Mouse (Mus musculus) midbrain, embryonic 15.5 days (tissue): ENCODE data around the gene Gm20388. TPM values are rescaled to one million over a fixed set of nuclear protein-coding genes. Genes with fewer than 3 reads are reported as not detected.

Experiments
- ATAC-seq: fragments of 200-750 bp; cut with Nextera tagmentation; replicated peaks from 2 replicates; pipeline ENCODE4 v1.8.0; 2017; ENCODE audit warnings: moderate TSS enrichment
- H3K27ac ChIP-seq: fragments of 300-500 bp; sonication (generic); 2 replicates; pipeline ENCODE4 v1.5.1; 2015; ENCODE audit warnings: mild to moderate bottlenecking, inconsistent platforms
- H3K27me3 ChIP-seq: fragments of 300-500 bp; sonication (generic); replicated peaks from 2 replicates; pipeline ENCODE4 v1.6.1; 2015; ENCODE audit warnings: inconsistent platforms
- H3K36me3 ChIP-seq: fragments of 300-500 bp; sonication (generic); replicated peaks from 2 replicates; pipeline ENCODE4 v1.6.1; 2015; ENCODE audit warnings: inconsistent platforms
- H3K4me1 ChIP-seq: fragments of 300-500 bp; sonication (generic); 2 replicates; pipeline ENCODE4 v1.6.1; 2015; ENCODE audit warnings: inconsistent platforms
- H3K4me2 ChIP-seq: fragments of 300-500 bp; sonication (generic); 2 replicates; pipeline ENCODE4 v1.6.1; 2015; ENCODE audit warnings: inconsistent platforms, mild to moderate bottlenecking, moderate library complexity
- H3K4me3 ChIP-seq: fragments of 300-500 bp; sonication (generic); 2 replicates; pipeline ENCODE4 v1.5.1; 2015; ENCODE audit warnings: mild to moderate bottlenecking, inconsistent platforms
- H3K9ac ChIP-seq: fragments of 300-500 bp; sonication (generic); 2 replicates; pipeline ENCODE4 v1.6.1; 2015; ENCODE audit warnings: mild to moderate bottlenecking, inconsistent platforms
- H3K9me3 ChIP-seq: fragments of 300-500 bp; sonication (generic); 2 replicates; pipeline ENCODE4 v1.6.1; 2016; ENCODE audit warnings: inconsistent platforms
- WGBS: fragments of 180-500 bp; shearing (Covaris S2); methylation state at CpG from one replicate; pipeline ENCODE4 v1.1.7; 2015; ENCODE audit warnings: mixed read lengths; 5-methylcytosine and 5-hydroxymethylcytosine counted together
- polyA plus RNA-seq: library from polyadenylated mRNA; unstranded; fragments of >200 nt; fragmentation: Nextera tagmentation; extraction: Ambion mirVana; gene quantifications from 2 replicates; pipeline ENCODE4 v1.2.1, GENCODE M21; 2015

Gene Gm20388
- polyA plus RNA-seq, 1 experiment from 2014 or later: 5.6 TPM

- Histone ChIP-seq H3K27me3 (no peaks in the 10 kb centered on the region), H3K4me2 (no peak overlapping the region), H3K9me3 (no peaks in the 10 kb centered on the region), H3K27ac (no peak overlapping the region), H3K9ac (no peak overlapping the region), H3K4me3 (no peak overlapping the region), H3K36me3 (peaks cover 25% of the 10 kb centered on the region), H3K4me1 (no peaks in the 10 kb centered on the region)
- no peak for ATAC-seq
- WGBS: 62% methylated on average over 9 of the region's 9 CpGs
These were observed 3915.4 kb downstream of the Gm20388 start for GRCm38 (mm10) chr8:123826001-123826400.

DNA sequence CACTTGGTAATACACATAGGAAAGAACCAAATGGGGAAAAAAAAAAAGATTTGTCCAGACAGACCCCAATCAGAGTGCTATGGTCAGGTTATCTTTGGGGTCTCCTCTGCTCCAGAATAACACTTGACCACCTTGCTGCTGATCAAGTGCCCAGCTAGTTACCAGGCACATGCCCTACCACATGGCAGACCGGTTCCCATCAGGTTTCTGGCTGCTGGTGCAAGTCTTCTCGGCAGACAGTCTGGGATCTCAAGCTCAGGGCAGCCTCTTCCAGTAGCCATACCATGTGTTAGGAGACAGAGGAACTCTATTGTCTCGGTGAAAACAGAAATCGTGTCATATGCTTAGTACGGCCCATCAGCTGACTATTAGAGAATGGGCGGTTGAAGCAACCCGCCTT is 3916.1 kb downstream of the Gm20388 start:
- Histone ChIP-seq H3K27ac (no peak overlapping the region), H3K4me1 (no peaks in the 10 kb centered on the region), H3K27me3 (no peaks in the 10 kb centered on the region), H3K9ac (no peak overlapping the region), H3K36me3 (peaks cover 25% of the 10 kb centered on the region), H3K9me3 (no peaks in the 10 kb centered on the region), H3K4me3 (no peak overlapping the region), H3K4me2 (no peak overlapping the region)
- no peak for ATAC-seq
- 89% methylated on average over 7 of the region's 7 CpGs for WGBS

- no peak overlapping the region for H3K4me3 ChIP-seq
- H3K4me1 ChIP-seq: no peaks in the 10 kb centered on the region
- no peaks in the 10 kb centered on the region for H3K9me3 ChIP-seq
- H3K36me3 ChIP-seq: peaks cover 27% of the 10 kb centered on the region
- no peak for ATAC-seq
- 91% methylated on average over 13 of the region's 13 CpGs for WGBS
- no peaks in the 10 kb centered on the region for H3K27me3 ChIP-seq
- H3K27ac ChIP-seq: no peak overlapping the region
- no peak overlapping the region for H3K9ac ChIP-seq
- H3K4me2 ChIP-seq: no peak overlapping the region
These were observed 3916.9 kb downstream of the Gm20388 start for GRCm38 (mm10) chr8:123827523-123827922.

- Histone ChIP-seq H3K4me1 (no peaks in the 10 kb centered on the region), H3K4me3 (no peak overlapping the region), H3K36me3 (peaks cover 38% of the 10 kb centered on the region), H3K27me3 (no peaks in the 10 kb centered on the region), H3K27ac (no peak overlapping the region), H3K9me3 (no peaks in the 10 kb centered on the region), H3K4me2 (no peak overlapping the region), H3K9ac (no peak overlapping the region)
- ATAC-seq: no peak
- over 99% methylated on average over 4 of the region's 4 CpGs for WGBS
These were observed 3922.1 kb downstream of the Gm20388 start for GRCm38 (mm10) chr8:123832757-123833156.

DNA sequence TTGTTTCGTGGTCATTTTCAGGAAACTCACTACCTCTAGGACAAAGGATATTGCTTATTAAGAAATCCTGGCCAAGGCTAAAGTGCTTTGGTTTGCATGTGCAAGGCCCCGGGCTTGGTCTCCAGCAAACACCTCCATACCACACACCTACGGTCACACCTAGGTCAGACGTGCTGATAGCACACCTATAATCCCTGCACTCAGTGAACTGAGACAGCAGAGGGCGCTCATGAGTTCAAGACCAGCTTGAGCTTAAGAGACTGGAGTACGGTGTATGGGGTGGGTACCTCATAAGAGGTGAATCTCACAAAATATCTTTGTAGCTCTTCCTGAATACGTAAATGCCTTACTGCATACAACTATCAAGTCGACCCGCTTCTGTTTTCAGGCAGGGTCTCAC is 3924.8 kb downstream of the Gm20388 start:
- ATAC-seq: 0 out of 2 replicates have a peak, but pooled peaks have one; percentile 27
- H3K4me1 ChIP-seq: no peaks in the 10 kb centered on the region

GRCm38 (mm10) chr8:123836354-123836753 is 3925.7 kb downstream of the Gm20388 start:
- no peak for ATAC-seq
- 86% methylated on average over 6 of the region's 6 CpGs for WGBS
- Histone ChIP-seq H3K4me2 (no peak overlapping the region), H3K9ac (no peak overlapping the region), H3K9me3 (no peaks in the 10 kb centered on the region), H3K4me1 (no peaks in the 10 kb centered on the region), H3K27ac (no peak overlapping the region), H3K36me3 (peaks cover 30% of the 10 kb centered on the region), H3K27me3 (no peaks in the 10 kb centered on the region), H3K4me3 (no peak overlapping the region)

More for the DNA sequence above, 3924.8 kb downstream of the Gm20388 start:
- H3K9me3 ChIP-seq: no peaks in the 10 kb centered on the region
- H3K27me3 ChIP-seq: no peaks in the 10 kb centered on the region
- H3K27ac ChIP-seq: no peak overlapping the region
- H3K9ac ChIP-seq: no peak overlapping the region
- 60% methylated on average over 9 of the region's 9 CpGs for WGBS
- H3K36me3 ChIP-seq: peaks cover 27% of the 10 kb centered on the region
- no peak overlapping the region for H3K4me2 ChIP-seq
- H3K4me3 ChIP-seq: no peak overlapping the region

DNA sequence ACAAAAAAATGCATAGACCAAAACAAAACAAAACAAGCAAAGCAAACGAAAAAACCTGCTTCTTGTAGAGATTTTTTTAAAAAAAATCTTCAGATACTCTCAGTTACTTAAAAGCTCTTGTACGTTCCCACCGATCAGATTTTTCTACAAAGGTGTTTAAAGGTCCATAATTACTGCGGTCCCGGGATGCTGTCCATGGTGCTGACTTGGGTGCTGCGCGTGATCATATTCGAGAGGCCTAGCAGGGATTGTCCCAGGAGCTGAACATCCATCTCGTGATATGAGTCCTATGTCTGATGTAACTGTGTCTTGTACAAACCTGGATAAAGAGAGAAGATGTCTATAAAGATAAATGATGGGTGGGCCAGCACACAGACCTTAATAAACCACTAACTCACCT is 3927.9 kb downstream of the Gm20388 start:
- no peak overlapping the region for H3K9ac ChIP-seq
- no peak overlapping the region for H3K4me3 ChIP-seq
- H3K27me3 ChIP-seq: no peaks in the 10 kb centered on the region
- WGBS: 81% methylated on average over 9 of the region's 9 CpGs
- H3K4me2 ChIP-seq: no peak overlapping the region
- no peaks in the 10 kb centered on the region for H3K4me1 ChIP-seq
- peaks cover 18% of the 10 kb centered on the region for H3K36me3 ChIP-seq
- H3K27ac ChIP-seq: no peak overlapping the region
- no peaks in the 10 kb centered on the region for H3K9me3 ChIP-seq
- no peak for ATAC-seq

DNA sequence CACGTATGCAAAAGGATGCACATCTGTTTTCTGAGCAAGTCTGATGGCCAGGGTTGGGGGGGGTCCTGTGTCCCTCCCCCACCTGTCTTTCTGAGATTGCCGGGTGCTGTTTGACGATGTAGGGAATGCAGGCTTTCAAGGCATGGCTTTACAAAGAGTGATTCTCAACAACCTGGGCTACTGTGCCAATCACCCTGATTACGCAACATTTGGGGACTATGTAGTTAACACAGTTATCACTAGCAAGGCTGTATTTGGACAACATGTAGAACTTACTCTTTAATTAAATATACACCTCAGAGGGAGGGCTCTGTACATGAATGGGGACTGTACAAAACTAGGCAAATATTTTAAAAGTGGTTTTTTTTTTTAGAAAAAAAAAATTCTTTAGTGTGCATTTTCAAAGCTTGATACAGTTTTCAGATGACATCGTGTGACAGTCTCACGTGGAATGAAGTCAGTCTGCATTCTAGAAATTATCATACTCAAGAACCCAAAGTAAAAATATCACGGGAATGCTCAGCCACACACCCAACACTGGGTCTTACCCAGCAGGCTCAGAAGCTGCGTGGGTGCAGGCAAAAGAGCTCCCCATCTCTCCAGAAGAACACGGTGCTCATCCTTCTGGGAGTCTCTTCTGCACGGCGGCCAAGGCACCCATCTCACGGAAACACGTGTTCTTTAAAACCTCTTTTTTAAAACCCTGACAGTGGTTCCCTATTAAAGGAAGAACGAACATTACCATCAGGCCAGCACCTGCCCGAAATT is 3930.1 kb downstream of the Gm20388 start:
- Histone ChIP-seq H3K4me3 (no peak overlapping the region), H3K36me3 (0 out of 2 replicates have a peak, but pooled peaks cover 3% of the 10 kb centered on the region), H3K27me3 (no peaks in the 10 kb centered on the region), H3K4me1 (no peaks in the 10 kb centered on the region), H3K4me2 (no peak overlapping the region), H3K9me3 (no peaks in the 10 kb centered on the region), H3K27ac (no peak overlapping the region), H3K9ac (no peak overlapping the region)
- no peak for ATAC-seq
- WGBS: 95% methylated on average over 15 of the region's 15 CpGs

DNA sequence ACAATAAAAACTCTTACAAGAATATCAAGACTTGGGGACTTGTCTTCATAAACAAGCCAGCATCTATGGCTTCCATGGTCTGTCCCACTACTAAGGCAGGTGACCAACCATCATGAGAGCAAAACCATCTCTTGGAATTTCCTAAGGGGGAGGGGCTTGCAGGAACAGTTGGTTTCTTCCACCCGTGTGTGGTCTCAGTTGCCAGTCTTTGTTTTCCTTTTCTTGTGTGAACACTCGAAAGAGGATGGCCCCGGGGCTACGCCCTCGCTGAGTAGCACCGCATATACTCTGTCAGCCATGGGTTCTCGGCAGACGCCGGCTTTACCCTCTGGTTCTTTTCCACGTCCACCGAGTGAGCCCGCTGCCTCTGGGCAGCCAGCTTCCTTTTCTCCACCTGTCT is 3931.4 kb downstream of the Gm20388 start:
- Histone ChIP-seq H3K27ac (no peak overlapping the region), H3K36me3 (0 out of 2 replicates have a peak, but pooled peaks cover 3% of the 10 kb centered on the region), H3K27me3 (no peaks in the 10 kb centered on the region), H3K4me1 (no peaks in the 10 kb centered on the region), H3K9ac (no peak overlapping the region), H3K4me2 (no peak overlapping the region), H3K4me3 (no peak overlapping the region), H3K9me3 (no peaks in the 10 kb centered on the region)
- 90% methylated on average over 12 of the region's 12 CpGs for WGBS
- no peak for ATAC-seq

- no peaks in the 10 kb centered on the region for H3K9me3 ChIP-seq
- 0 out of 2 replicates have a peak, but pooled peaks cover 3% of the 10 kb centered on the region for H3K36me3 ChIP-seq
- no peaks in the 10 kb centered on the region for H3K4me1 ChIP-seq
- H3K4me2 ChIP-seq: no peak overlapping the region
- no peak for ATAC-seq
- H3K27me3 ChIP-seq: no peaks in the 10 kb centered on the region
- WGBS: 89% methylated on average over 7 of the region's 7 CpGs
- no peak overlapping the region for H3K9ac ChIP-seq
- H3K27ac ChIP-seq: no peak overlapping the region
- no peak overlapping the region for H3K4me3 ChIP-seq
These were observed 3933.7 kb downstream of the Gm20388 start for GRCm38 (mm10) chr8:123844341-123844740.

GRCm38 (mm10) chr8:123845114-123845513 is 3934.5 kb downstream of the Gm20388 start:
- Histone ChIP-seq H3K4me2 (no peak overlapping the region), H3K36me3 (0 out of 2 replicates have a peak, but pooled peaks cover 3% of the 10 kb centered on the region), H3K27ac (no peak overlapping the region), H3K4me3 (no peak overlapping the region), H3K9ac (no peak overlapping the region), H3K4me1 (no peaks in the 10 kb centered on the region), H3K27me3 (no peaks in the 10 kb centered on the region), H3K9me3 (no peaks in the 10 kb centered on the region)
- ATAC-seq: no peak
- WGBS: 91% methylated on average over 13 of the region's 13 CpGs

- Histone ChIP-seq H3K4me3 (no peak overlapping the region), H3K27me3 (no peaks in the 10 kb centered on the region), H3K9me3 (no peaks in the 10 kb centered on the region), H3K27ac (no peak overlapping the region), H3K9ac (no peak overlapping the region), H3K4me1 (no peaks in the 10 kb centered on the region), H3K4me2 (no peak overlapping the region), H3K36me3 (0 out of 2 replicates have a peak, but pooled peaks cover 2% of the 10 kb centered on the region)
- WGBS: 92% methylated on average over 10 of the region's 10 CpGs
- no peak for ATAC-seq
These were observed 3935.3 kb downstream of the Gm20388 start for GRCm38 (mm10) chr8:123845991-123846390.

GRCm38 (mm10) chr8:123846509-123846908 is 3935.9 kb downstream of the Gm20388 start:
- whole genome bisulfite sequencing: 93% methylated on average over 12 of the region's 12 CpGs

More at GRCm38 (mm10) chr8:123846509-123846908, 3935.9 kb downstream of the Gm20388 start:
- H3K4me2 ChIP-seq: no peak overlapping the region
- no peaks in the 10 kb centered on the region for H3K27me3 ChIP-seq
- H3K9ac ChIP-seq: no peak overlapping the region
- no peaks in the 10 kb centered on the region for H3K36me3 ChIP-seq
- H3K4me3 ChIP-seq: no peak overlapping the region
- ATAC-seq: no peak
- no peak overlapping the region for H3K27ac ChIP-seq
- H3K9me3 ChIP-seq: no peaks in the 10 kb centered on the region
- H3K4me1 ChIP-seq: no peaks in the 10 kb centered on the region
